Mouse (Mus musculus): Measurements from ENCODE around the gene Foxp2.
A peak's percentile ranks its signal among the peaks of the same experiment; 100 is the strongest.

Foxp2 gene

GRCm38 (mm10) chr6:15370827-15371226 is 469.7 kb downstream of the Foxp2 start:
- DNase-seq (ENCODE audit: low read depth, low spot score), result no peak

GRCm38 (mm10) chr6:15373621-15374020 is 472.5 kb downstream of the Foxp2 start:
- DNase-seq (ENCODE audit: low read depth, low spot score), result no peak

DNA sequence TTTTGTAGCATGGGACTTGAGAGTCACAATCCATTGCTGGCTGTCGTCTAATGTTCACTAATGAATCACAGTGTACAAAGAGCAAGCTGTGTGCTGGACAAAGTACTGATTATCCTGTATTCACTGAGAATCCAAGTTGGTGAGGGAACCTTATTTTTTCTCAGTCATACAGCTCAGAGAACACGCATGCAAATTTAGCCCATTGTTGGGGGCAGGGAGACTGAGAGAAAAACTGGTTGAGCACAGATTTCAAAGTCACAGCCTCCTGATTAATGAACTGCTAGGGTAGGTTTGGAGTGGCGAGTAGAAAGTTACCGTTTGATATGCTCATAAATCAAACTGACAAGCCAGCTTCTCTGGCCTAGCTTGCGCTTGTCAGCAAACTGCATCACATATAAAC is 477.1 kb downstream of the Foxp2 start:
- DNase-seq (ENCODE audit: low read depth, low spot score), result no peak

DNA sequence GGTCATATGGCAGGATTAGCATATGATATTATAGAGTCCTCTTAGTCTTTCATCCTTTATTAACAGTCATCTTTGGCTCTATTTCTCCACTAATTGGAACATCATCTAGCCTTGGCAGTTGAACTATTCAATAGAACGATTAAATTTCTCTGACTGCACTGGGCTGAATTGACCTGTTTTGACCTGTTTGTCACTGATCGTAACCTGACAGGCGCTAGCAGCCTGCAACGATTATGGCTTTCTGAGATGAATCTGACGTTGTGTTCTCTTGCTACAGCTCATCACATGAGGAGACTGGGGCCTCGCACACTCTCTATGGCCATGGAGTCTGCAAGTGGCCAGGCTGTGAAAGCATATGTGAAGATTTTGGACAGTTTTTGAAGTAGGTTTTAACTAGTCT is 495.3 kb downstream of the Foxp2 start:
- no peak for DNase-seq (ENCODE audit: low read depth, low spot score)

DNA sequence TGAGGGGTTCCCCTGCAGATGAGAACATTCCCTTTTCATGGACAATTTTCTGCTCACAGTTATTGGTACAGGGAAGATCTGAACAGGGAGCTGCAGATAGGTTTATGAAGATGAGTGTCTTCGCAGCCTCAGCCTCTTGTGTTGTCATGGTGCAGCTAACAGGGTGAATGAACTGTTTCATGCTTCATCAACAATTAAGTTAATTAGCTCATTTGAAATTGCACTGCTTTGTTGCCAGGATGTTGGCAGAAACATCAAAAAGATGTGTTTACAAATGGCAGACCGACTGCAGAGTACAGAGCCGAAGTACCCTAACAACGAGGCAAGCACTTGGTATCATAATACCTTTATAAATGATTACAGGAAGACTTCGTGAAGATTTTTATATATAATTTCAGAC is 496.3 kb downstream of the Foxp2 start:
- DNase-seq (ENCODE audit: low read depth, low spot score), result no peak

DNA sequence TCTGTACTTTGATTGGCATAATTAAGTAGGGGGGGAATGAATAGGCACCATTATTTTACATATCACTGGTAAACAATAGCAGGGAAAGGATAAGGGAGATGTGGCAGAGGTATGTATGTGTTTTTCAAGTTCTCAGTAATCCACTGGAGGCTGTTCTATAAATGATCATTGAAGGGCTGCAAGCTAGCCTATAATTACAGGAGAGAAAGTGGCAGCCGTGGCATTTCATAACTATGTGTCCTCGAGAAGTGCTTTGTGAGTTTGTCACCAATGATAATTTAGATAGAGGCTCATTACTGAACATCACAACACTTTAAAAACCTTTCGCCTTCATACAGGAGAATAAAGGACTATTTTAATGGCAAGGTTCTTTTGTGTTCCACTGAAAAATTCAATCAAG is 500.0 kb downstream of the Foxp2 start:
- no peak for DNase-seq (ENCODE audit: low read depth, low spot score)

DNA sequence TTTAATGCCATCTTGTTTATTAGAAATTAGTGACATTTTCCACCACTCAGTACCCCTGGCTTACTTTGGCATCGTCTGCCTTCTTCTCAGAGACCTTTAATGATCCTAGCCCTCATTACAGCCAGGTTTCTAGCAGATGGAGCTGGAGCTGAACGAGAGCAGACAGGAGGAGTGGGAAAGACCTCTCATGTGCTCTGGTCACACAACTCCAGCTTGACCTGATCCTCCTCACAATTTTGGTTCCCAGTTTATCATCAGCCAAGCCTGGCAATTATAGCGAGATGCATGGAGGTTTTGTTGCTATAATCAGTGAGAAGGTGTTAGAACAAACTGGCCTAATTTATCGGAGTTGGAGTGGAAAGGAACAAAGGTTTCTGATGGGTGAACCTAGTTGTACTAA is 500.9 kb downstream of the Foxp2 start:
- DNase-seq (ENCODE audit: low read depth, low spot score), result no peak

- DNase-seq (ENCODE audit: low read depth, low spot score), result no peak
These were observed 514.0 kb downstream of the Foxp2 start for GRCm38 (mm10) chr6:15415099-15415498.

- DNase-seq (ENCODE audit: low read depth, low spot score), result peak; percentile 1
These were observed 558.6 kb downstream of the Foxp2 start for GRCm38 (mm10) chr6:15459701-15460100.

DNA sequence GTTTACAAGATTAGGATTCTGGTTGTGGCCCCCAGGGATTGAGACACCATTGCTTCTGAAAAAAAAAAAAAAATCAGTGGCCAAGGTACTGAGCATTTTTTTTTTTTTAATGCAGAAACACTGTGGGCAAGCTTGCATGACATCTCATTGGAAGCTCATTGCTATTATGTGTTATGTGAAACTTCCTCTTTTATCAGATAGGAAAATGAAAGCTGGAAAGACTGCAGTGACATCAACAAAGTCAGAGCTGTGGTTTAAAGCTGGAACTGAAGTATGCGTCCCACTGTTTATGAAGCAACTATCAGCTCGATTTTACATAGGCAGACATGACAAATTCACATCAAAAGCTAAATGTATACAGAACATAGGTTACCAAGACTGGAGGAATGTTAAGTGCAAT is 562.2 kb downstream of the Foxp2 start:
- no peak for DNase-seq (ENCODE audit: low read depth, low spot score)

DNA sequence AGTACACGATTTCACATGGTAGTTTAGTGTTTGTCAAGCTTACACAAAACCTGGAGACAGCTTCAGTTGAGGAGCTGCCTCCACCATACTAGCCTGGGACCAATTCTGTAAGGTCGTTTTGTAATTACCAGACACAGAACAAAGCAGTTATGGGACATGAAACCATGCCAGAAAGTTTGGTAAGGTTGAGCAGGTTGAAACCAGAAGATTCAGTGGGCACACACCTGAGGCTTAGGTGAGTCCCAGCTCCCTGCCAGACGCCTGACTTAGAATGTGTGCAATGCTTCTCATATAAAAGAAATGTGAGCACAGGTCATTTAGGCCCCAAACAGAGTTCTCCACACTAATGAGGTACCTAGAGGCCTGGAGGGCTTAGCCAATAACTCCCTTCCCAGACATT is 564.3 kb downstream of the Foxp2 start:
- DNase-seq (ENCODE audit: low read depth, low spot score), result no peak

DNA sequence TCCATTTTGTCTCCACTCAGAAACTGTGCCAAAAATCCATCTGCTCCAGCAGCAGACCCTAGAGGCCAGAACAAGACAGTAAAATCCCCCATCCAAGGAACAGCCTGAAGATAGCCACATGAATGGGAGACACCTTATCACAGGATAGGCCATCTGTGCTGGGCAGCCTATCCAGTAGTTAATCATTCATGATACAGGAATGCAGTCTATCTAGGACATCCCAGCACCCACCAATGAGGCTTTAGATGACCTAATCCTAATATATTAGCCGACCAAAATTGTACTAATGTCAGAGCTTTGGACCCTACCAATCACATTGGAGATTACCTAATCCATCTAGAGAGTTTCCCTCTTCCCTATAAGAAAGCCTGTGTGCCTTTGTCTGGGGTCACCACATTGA is 565.5 kb downstream of the Foxp2 start:
- DNase-seq (ENCODE audit: low read depth, low spot score), result no peak

- no peak for DNase-seq (ENCODE audit: low read depth, low spot score)
These were observed 585.8 kb downstream of the Foxp2 start for GRCm38 (mm10) chr6:15486909-15487308.

All from CD4-positive, CD25-positive, alpha-beta regulatory T cell, adult 2 months (primary cell).